Mouse (Mus musculus) limb, embryonic 14.5 days (tissue): ENCODE data around the gene Pga5. TPM values are rescaled to one million over a fixed set of nuclear protein-coding genes. Genes with fewer than 3 reads are reported as not detected.
A peak's percentile ranks its signal among the peaks of the same experiment; 100 is the strongest.

Source experiments
- ATAC-seq: fragments of 200-750 bp; cut with Nextera tagmentation; 2 replicates; pipeline ENCODE4 v1.8.0; 2017; ENCODE audit warnings: low read depth, moderate number of reproducible peaks, moderate TSS enrichment; ENCODE audit not compliant: low FRiP score
- DNase-seq: peaks from one replicate; pipeline ENCODE4 v3.0.0-alpha.2; 2015; ENCODE audit warnings: low spot score
- H3K27ac ChIP-seq: fragments of 300-500 bp; sonication (generic); replicated peaks from 2 replicates; pipeline ENCODE4 v1.5.1; 2014; ENCODE audit warnings: low read depth, mild to moderate bottlenecking, low read length, moderate library complexity, mixed read lengths
- H3K27me3 ChIP-seq: fragments of 300-500 bp; sonication (generic); 2 replicates; pipeline ENCODE4 v1.6.1; 2014; ENCODE audit warnings: low read length, mixed read lengths; ENCODE audit not compliant: control insufficient read depth, insufficient read depth
- H3K36me3 ChIP-seq: fragments of 300-500 bp; sonication (generic); 2 replicates; pipeline ENCODE4 v1.6.1; 2014; ENCODE audit warnings: mild to moderate bottlenecking, low read length, moderate library complexity, mixed read lengths; ENCODE audit not compliant: control insufficient read depth, insufficient read depth
- H3K4me1 ChIP-seq: fragments of 300-500 bp; sonication (generic); 2 replicates; pipeline ENCODE4 v1.6.1; 2014; ENCODE audit warnings: antibody characterized with exemption, low read length, mixed read lengths; ENCODE audit not compliant: control insufficient read depth, insufficient read depth
- H3K4me2 ChIP-seq: fragments of 300-500 bp; sonication (generic); replicated peaks from 2 replicates; pipeline ENCODE4 v1.6.1; 2014; ENCODE audit warnings: low read depth, mild to moderate bottlenecking, low read length, moderate library complexity; ENCODE audit not compliant: severe bottlenecking
- H3K4me3 ChIP-seq: fragments of 300-500 bp; sonication (generic); replicated peaks from 2 replicates; pipeline ENCODE4 v1.5.1; 2014; ENCODE audit warnings: low read length
- H3K9ac ChIP-seq: fragments of 300-500 bp; sonication (generic); 2 replicates; pipeline ENCODE4 v1.6.1; 2014; ENCODE audit warnings: mild to moderate bottlenecking, low read depth, low read length, moderate library complexity; ENCODE audit not compliant: severe bottlenecking
- H3K9me3 ChIP-seq: fragments of 300-500 bp; sonication (generic); 2 replicates; pipeline ENCODE4 v1.6.1; 2016; ENCODE audit warnings: low read length; ENCODE audit not compliant: control insufficient read depth
- POLR2A ChIP-seq: fragments of 200-500 bp; IDR thresholded peaks from 2 replicates; pipeline ENCODE4 v1.8.0; 2012; ENCODE audit warnings: inconsistent platforms, mild to moderate bottlenecking, moderate library complexity, borderline replicate concordance; ENCODE audit not compliant: insufficient read depth, insufficient read length; ENCODE audit errors: extremely low read depth
- WGBS: fragments of 180-500 bp; shearing (Covaris S2); extraction: QIAGEN DNeasy Blood & Tissue Kit; methylation state at CpG from one replicate; pipeline ENCODE4 v1.1.7; 2014; 5-methylcytosine and 5-hydroxymethylcytosine counted together
- polyA plus RNA-seq, 2 experiments: library from polyadenylated mRNA; depleted of rRNA in 1 of 2; stranded (reverse) in 1 of 2; unstranded in 1 of 2; fragments of >200 nt; fragmentation: Nextera tagmentation in 1 of 2; extraction: Ambion mirVana in 1 of 2; gene quantifications; 2 replicates each; pipeline versions ENCODE4 v1.2.1 to v1.2.3; 2012 to 2014

Gene Pga5
- polyA plus RNA-seq, 2 experiments: 0.23 TPM; not detected in 1

DNA sequence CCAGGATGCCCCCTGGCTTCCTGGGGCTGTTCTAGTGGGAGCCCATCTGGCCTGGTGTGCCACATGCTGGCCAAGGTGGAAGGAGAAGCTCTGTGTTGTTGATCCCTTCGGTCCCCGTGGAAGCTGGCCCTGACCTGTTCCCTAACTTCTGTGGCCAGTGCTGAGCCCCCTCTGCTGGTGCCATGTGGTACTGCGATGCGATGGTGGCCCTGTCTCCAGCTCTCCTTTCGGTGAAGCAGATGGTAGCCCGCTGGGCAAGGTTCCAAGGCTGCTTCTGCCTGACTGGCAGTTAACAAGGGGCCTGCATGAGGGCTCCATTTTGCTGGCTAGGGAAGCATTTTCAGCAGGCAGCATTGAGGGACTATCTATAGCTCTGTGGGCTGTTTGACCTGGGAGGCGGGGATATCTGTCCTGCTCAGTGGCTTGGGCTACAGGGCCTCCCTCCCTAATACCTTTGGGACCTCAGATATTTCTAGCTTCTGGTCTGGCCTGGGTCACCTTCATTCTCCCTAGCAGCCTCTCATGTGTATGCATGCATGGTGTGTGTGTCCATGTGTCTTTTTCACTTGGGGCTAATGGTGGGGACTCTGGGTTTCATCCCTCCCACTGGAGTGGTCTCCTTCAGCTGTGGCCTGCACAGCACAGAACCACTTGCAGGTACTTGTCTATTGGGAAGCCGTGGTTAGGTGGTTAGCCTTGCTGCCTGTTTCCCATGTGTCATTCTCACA lies 31.7 kb upstream of the Pga5 start:
- no peak overlapping the region for H3K4me2 ChIP-seq
- peak overlapping the region; percentile 26; the same call in 1 of the 2 replicates for H3K27ac ChIP-seq
- H3K4me3 ChIP-seq: no peak overlapping the region
- H3K4me1 ChIP-seq: peaks cover 19% of the 10 kb centered on the region
- H3K9me3 ChIP-seq: no peaks in the 10 kb centered on the region
- ATAC-seq: peak; percentile 71
- 0 out of 2 replicates have a peak overlapping the region, but pooled peaks have one; percentile 7 for H3K9ac ChIP-seq
- peaks cover 56% of the 10 kb centered on the region for H3K36me3 ChIP-seq
- no peak for TF ChIP-seq POLR2A
- no peaks in the 10 kb centered on the region for H3K27me3 ChIP-seq
- WGBS: 23% methylated on average over 8 of the region's 8 CpGs
- peak; percentile 91 for DNase-seq

DNA sequence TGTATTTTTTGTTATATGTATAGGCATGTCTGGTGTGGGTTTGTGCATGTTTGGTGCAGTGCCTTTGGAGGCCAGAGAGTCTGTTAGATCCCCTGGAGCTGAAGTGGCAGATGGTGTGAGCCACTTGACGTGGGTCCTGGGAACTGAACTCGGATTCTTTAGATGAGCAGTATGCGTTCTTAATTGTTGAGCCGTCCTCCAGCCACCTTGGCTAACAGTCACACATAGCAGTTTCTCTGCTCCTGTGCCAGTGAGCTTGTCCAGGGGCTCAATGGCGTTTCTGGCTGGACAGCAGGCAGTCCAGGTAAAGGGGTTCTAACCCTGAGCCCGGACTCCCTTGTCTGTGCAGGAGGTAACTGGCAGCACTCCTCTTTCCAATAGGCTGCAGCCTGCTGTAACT lies 31.0 kb upstream of the Pga5 start:
- TF ChIP-seq POLR2A: no peak

GRCm38 (mm10) chr19:10707881-10708280 lies 30.0 kb upstream of the Pga5 start:
- WGBS: 96% methylated on average over 1 of the region's 1 CpGs
- no peak for TF ChIP-seq POLR2A

More for the DNA sequence above, 31.0 kb upstream of the Pga5 start:
- ATAC-seq (no peak), DNase-seq (no peak)
- Histone ChIP-seq H3K9ac (0 out of 2 replicates have a peak overlapping the region, but pooled peaks have one; percentile 7), H3K27ac (0 out of 2 replicates have a peak overlapping the region, but pooled peaks have one; percentile 26), H3K9me3 (no peaks in the 10 kb centered on the region), H3K4me2 (no peak overlapping the region), H3K36me3 (peaks cover 52% of the 10 kb centered on the region), H3K27me3 (no peaks in the 10 kb centered on the region), H3K4me1 (peaks cover 15% of the 10 kb centered on the region), H3K4me3 (no peak overlapping the region)
- 70% methylated on average over 6 of the region's 6 CpGs for WGBS

GRCm38 (mm10) chr19:10707087-10707875 lies 29.4 kb upstream of the Pga5 start:
- Histone ChIP-seq H3K36me3 (peaks cover 39% of the 10 kb centered on the region), H3K9ac (no peak overlapping the region), H3K27me3 (no peaks in the 10 kb centered on the region), H3K4me1 (peaks cover 15% of the 10 kb centered on the region), H3K27ac (no peak overlapping the region), H3K4me3 (no peak overlapping the region), H3K9me3 (no peaks in the 10 kb centered on the region), H3K4me2 (no peak overlapping the region)
- no peak for TF ChIP-seq POLR2A
- no peak for DNase-seq
- ATAC-seq: no peak
- WGBS: 80% methylated on average over 13 of the region's 13 CpGs

More at GRCm38 (mm10) chr19:10707881-10708280, 30.0 kb upstream of the Pga5 start:
- DNase-seq (no peak), ATAC-seq (no peak)
- Histone ChIP-seq H3K4me3 (no peak overlapping the region), H3K27me3 (no peaks in the 10 kb centered on the region), H3K4me2 (no peak overlapping the region), H3K4me1 (peaks cover 15% of the 10 kb centered on the region), H3K9me3 (no peaks in the 10 kb centered on the region), H3K9ac (no peak overlapping the region), H3K36me3 (peaks cover 45% of the 10 kb centered on the region), H3K27ac (no peak overlapping the region)

DNA sequence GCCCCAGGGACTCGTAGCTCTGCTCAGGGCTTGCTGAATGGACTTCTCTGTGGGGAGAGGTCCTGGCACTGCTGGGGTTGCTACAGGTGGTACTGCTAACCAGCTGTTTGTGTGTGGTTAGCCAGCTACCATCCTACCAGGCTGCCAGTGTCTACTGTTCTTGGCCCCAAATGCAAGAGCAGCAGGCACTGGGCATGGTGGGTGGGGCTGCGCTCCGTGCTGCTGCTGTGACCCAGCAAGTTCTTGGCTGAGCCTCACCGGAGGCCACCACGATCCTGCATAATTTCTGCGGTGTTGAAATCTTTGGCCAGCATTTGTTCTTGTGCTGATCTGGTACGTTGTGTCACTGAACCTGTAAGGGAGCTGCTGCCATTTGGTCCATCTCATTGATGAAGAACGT lies 25.6 kb upstream of the Pga5 start:
- peaks cover 6% of the 10 kb centered on the region for H3K4me1 ChIP-seq
- peaks cover 17% of the 10 kb centered on the region for H3K36me3 ChIP-seq
- ATAC-seq (no peak), DNase-seq (no peak)
- no peak overlapping the region for H3K9ac ChIP-seq
- no peak for TF ChIP-seq POLR2A
- no peaks in the 10 kb centered on the region for H3K27me3 ChIP-seq
- H3K4me3 ChIP-seq: no peak overlapping the region
- H3K27ac ChIP-seq: no peak overlapping the region
- H3K9me3 ChIP-seq: no peaks in the 10 kb centered on the region
- WGBS: 90% methylated on average over 8 of the region's 8 CpGs
- H3K4me2 ChIP-seq: no peak overlapping the region
